Mouse (Mus musculus): Measurements from ENCODE around the gene Tex264. TPM values are rescaled to one million over a fixed set of nuclear protein-coding genes. Genes with fewer than 3 reads are reported as not detected.

Gene Tex264
- polyA plus RNA-seq, 1 experiment from 2014 or later = 16.5 TPM

Other genes with a start within 250 kb of the Tex264 start
- 32.4 and 35.5 TPM in 2 replicates for gene Acy1, start 247.6 kb downstream of the Tex264 start, polyA plus RNA-seq (2015; fragmentation: Nextera tagmentation; extraction: Ambion mirVana)
- 29.0 and 36.4 TPM in 2 replicates for gene Abhd14b, start 238.5 kb downstream of the Tex264 start, polyA plus RNA-seq (2015; fragmentation: Nextera tagmentation; extraction: Ambion mirVana)
- 20.2 and 22.0 TPM in 2 replicates for gene Abhd14a, start 238.2 kb downstream of the Tex264 start, polyA plus RNA-seq (2015; fragmentation: Nextera tagmentation; extraction: Ambion mirVana)
- 7.4 and 9.1 TPM in 2 replicates for gene Pcbp4, start 232.6 kb downstream of the Tex264 start, polyA plus RNA-seq (2015; fragmentation: Nextera tagmentation; extraction: Ambion mirVana)
- not detected in 2 replicates for gene Gpr62, start 220.0 kb downstream of the Tex264 start, polyA plus RNA-seq (2015; fragmentation: Nextera tagmentation; extraction: Ambion mirVana)
- gene Rrp9, start 210.0 kb downstream of the Tex264 start, polyA plus RNA-seq (2015; fragmentation: Nextera tagmentation; extraction: Ambion mirVana) = 20.8 and 24.5 TPM in 2 replicates
- gene Parp3, start 209.0 kb downstream of the Tex264 start, polyA plus RNA-seq (2015; fragmentation: Nextera tagmentation; extraction: Ambion mirVana) = 1.4 TPM in 2 replicates
- gene Iqcf1, start 186.0 kb downstream of the Tex264 start, polyA plus RNA-seq (2015; fragmentation: Nextera tagmentation; extraction: Ambion mirVana) = not detected in 2 replicates
- not detected in 2 replicates for gene Iqcf5, start 171.4 kb downstream of the Tex264 start, polyA plus RNA-seq (2015; fragmentation: Nextera tagmentation; extraction: Ambion mirVana)
- gene Iqcf3, start 124.3 kb downstream of the Tex264 start, polyA plus RNA-seq (2015; fragmentation: Nextera tagmentation; extraction: Ambion mirVana) = not detected in 2 replicates
- not detected in 2 replicates for gene Iqcf4, start 114.9 kb downstream of the Tex264 start, polyA plus RNA-seq (2015; fragmentation: Nextera tagmentation; extraction: Ambion mirVana)
- gene Iqcf6, start 59.3 kb downstream of the Tex264 start, polyA plus RNA-seq (2015; fragmentation: Nextera tagmentation; extraction: Ambion mirVana) = not detected in 2 replicates
- not detected in 2 replicates for gene Grm2, start 29.8 kb downstream of the Tex264 start, polyA plus RNA-seq (2015; fragmentation: Nextera tagmentation; extraction: Ambion mirVana)
- gene Rad54l2, start 103.3 kb upstream of the Tex264 start, polyA plus RNA-seq (2015; fragmentation: Nextera tagmentation; extraction: Ambion mirVana) = 1.8 and 2.0 TPM in 2 replicates
- gene Dcaf1, start 135.9 kb upstream of the Tex264 start, polyA plus RNA-seq (2015; fragmentation: Nextera tagmentation; extraction: Ambion mirVana) = 10.9 and 12.0 TPM in 2 replicates
- 2.6 and 3.1 TPM in 2 replicates for gene Rbm15b, start 201.5 kb upstream of the Tex264 start, polyA plus RNA-seq (2015; fragmentation: Nextera tagmentation; extraction: Ambion mirVana)
- 135 and 152 TPM in 2 replicates for gene Manf, start 206.1 kb upstream of the Tex264 start, polyA plus RNA-seq (2015; fragmentation: Nextera tagmentation; extraction: Ambion mirVana)

Data from liver, embryonic 15.5 days (tissue).